Mouse (Mus musculus): ENCODE data around the gene Slc16a12.

- TF ChIP-seq EP300 (IDR thresholded peaks at IDR 0.05; ENCODE audit: low read depth) (no peak), CTCF (IDR thresholded peaks at IDR 0.05; ENCODE audit: low read depth) (no peak)
These were observed 48.7 kb downstream of the Slc16a12 start for GRCm38 (mm10) chr19:34698432-34698831.

Measured in heart, postnatal 0 days (tissue).